Mouse (Mus musculus): ENCODE measurements around the gene Ldb2. TPM values are rescaled to one million over a fixed set of nuclear protein-coding genes. Genes with fewer than 3 reads are reported as not detected.

The Ldb2 gene
- polyA plus RNA-seq, 2 experiments: 59.5 to 64.4 TPM

DNA sequence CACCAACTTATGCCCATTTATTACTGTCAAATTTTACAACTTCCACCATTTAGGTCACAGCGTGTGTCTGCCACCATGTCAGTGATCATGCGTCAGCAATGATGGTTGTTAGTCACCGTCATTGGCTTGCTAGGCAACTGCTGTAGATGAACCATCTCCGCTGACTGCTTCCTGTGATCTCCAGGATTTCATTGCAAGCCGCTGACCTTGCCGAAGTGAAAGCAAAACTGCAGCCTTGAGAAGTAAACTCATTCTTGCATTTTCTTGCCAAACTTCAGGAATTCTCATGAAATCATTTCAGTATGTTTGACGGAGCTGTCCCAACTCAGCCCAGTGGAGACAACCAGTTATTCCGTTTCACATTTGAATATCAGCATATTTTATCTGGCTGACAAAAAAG lies 247.4 kb downstream of the Ldb2 start:
- WGBS: 65% methylated on average over 8 of the region's 8 CpGs
- Histone ChIP-seq H3K9ac (ENCODE audit: low read depth, low read length, severe bottlenecking) (no peak overlapping the region), H3K4me3 (replicated peaks; ENCODE audit: low read length) (no peak overlapping the region), H3K4me2 (replicated peaks; ENCODE audit: low read depth, low read length, severe bottlenecking) (no peak overlapping the region), H3K9me3 (ENCODE audit: control insufficient read depth, low read length) (no peaks in the 10 kb centered on the region), H3K27ac (replicated peaks; ENCODE audit: low read depth, low read length) (no peak overlapping the region; the same call in 1 of the 2 replicates), H3K27me3 (ENCODE audit: control insufficient read depth, insufficient read depth, low read length) (no peaks in the 10 kb centered on the region), H3K36me3 (ENCODE audit: control insufficient read depth, insufficient read depth, low read length) (no peaks in the 10 kb centered on the region), H3K4me1 (ENCODE audit: control insufficient read depth, insufficient read depth, low read length) (peaks cover 16% of the 10 kb centered on the region)
- no peak for TF ChIP-seq POLR2A (IDR thresholded peaks at IDR 0.05; ENCODE audit: borderline replicate concordance, extremely low read depth, insufficient read depth, insufficient read length)
- DNase-seq (ENCODE audit: low spot score) (peak; percentile 38), ATAC-seq (ENCODE audit: low FRiP score, low read depth) (no peak)

DNA sequence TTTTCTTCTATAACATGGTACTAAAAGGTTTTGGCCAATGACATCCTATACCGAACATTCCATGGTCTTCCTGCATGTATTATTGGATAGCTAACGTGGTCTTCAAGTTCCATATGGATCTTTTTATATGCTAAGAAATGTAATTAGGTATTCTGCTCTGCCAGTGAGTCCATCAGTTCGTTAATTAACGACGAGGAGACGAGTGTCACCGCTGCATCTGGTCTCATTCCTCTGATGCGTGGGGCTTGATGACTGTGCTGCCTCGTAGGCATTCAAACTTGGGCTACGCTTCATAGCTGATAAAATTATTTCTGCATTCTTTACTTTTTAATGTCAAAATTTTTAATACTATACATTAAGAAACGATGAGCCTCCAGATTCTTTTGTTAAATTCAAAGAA lies 251.0 kb downstream of the Ldb2 start:
- Histone ChIP-seq H3K27me3 (ENCODE audit: control insufficient read depth, insufficient read depth, low read length) (no peaks in the 10 kb centered on the region), H3K4me3 (replicated peaks; ENCODE audit: low read length) (no peak overlapping the region), H3K9ac (ENCODE audit: low read depth, low read length, severe bottlenecking) (no peak overlapping the region), H3K4me2 (replicated peaks; ENCODE audit: low read depth, low read length, severe bottlenecking) (no peak overlapping the region), H3K36me3 (ENCODE audit: control insufficient read depth, insufficient read depth, low read length) (no peaks in the 10 kb centered on the region), H3K4me1 (ENCODE audit: control insufficient read depth, insufficient read depth, low read length) (peaks cover 5% of the 10 kb centered on the region), H3K9me3 (ENCODE audit: control insufficient read depth, low read length) (no peaks in the 10 kb centered on the region), H3K27ac (replicated peaks; ENCODE audit: low read depth, low read length) (no peak overlapping the region)
- DNase-seq (ENCODE audit: low spot score) (no peak), ATAC-seq (ENCODE audit: low FRiP score, low read depth) (no peak)
- no peak for TF ChIP-seq POLR2A (IDR thresholded peaks at IDR 0.05; ENCODE audit: borderline replicate concordance, extremely low read depth, insufficient read depth, insufficient read length)
- 81% methylated on average over 11 of the region's 11 CpGs for WGBS

DNA sequence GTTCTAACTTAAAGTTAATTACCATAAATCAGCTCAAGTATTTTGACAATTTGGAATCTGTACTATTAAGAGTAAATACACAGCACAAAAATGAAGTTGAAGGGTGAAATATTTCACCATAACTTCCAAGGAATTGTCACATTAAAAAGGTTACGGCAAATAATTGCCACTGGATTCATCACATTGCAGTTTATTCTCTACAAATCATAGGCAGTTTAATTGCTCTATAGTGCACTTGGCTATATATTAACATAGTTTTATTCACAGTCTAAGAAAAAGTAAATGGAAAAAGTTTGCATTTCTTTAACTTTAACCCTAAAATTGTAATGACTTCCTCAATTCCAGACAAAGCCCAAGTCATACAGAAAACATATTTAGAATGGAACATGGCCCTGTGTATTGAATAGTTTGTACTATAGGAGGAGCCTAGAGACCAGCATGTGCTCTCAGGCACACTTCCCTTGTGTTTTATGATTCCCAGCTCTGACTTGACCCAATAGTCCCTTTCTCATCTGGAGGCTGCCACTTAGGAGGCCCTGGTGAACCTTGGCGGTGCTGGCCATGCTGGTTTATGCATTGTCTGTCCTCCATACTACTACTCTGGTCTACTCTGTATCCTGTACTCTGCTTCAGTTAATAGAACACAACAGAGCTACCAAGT lies 255.9 kb downstream of the Ldb2 start:
- Histone ChIP-seq H3K27me3 (ENCODE audit: control insufficient read depth, insufficient read depth, low read length) (no peaks in the 10 kb centered on the region), H3K9ac (ENCODE audit: low read depth, low read length, severe bottlenecking) (no peak overlapping the region), H3K4me1 (ENCODE audit: control insufficient read depth, insufficient read depth, low read length) (no peaks in the 10 kb centered on the region), H3K9me3 (ENCODE audit: control insufficient read depth, low read length) (no peaks in the 10 kb centered on the region), H3K4me3 (replicated peaks; ENCODE audit: low read length) (no peak overlapping the region), H3K4me2 (replicated peaks; ENCODE audit: low read depth, low read length, severe bottlenecking) (no peak overlapping the region), H3K36me3 (ENCODE audit: control insufficient read depth, insufficient read depth, low read length) (no peaks in the 10 kb centered on the region), H3K27ac (replicated peaks; ENCODE audit: low read depth, low read length) (no peak overlapping the region)
- no peak for TF ChIP-seq POLR2A (IDR thresholded peaks at IDR 0.05; ENCODE audit: borderline replicate concordance, extremely low read depth, insufficient read depth, insufficient read length)
- DNase-seq (ENCODE audit: low spot score): no peak
- ATAC-seq (ENCODE audit: low FRiP score, low read depth): no peak
- WGBS: 85% methylated on average over 2 of the region's 2 CpGs

DNA sequence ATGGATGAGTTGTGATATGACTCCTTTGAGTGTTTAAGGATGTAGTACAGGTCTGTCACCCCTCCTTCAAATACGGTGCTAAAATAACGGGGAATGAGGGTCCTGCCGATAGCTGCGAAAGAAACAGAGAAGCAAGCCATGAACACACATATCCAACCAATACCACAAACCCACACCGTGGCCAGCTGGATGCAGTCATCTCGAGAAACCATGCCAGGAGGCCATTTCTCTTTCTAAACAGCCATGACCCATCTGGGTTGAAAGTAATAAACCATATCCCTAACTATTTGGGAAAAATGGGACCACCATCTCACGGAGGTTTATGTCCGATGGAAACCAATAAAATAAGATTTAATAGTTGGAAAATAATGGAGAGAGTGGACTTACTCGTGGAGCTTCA lies 257.7 kb downstream of the Ldb2 start:
- H3K27me3 ChIP-seq (ENCODE audit: control insufficient read depth, insufficient read depth, low read length): no peaks in the 10 kb centered on the region
- H3K4me2 ChIP-seq (replicated peaks; ENCODE audit: low read depth, low read length, severe bottlenecking): no peak overlapping the region
- DNase-seq (ENCODE audit: low spot score): no peak
- TF ChIP-seq POLR2A (IDR thresholded peaks at IDR 0.05; ENCODE audit: borderline replicate concordance, extremely low read depth, insufficient read depth, insufficient read length): no peak
- H3K36me3 ChIP-seq (ENCODE audit: control insufficient read depth, insufficient read depth, low read length): no peaks in the 10 kb centered on the region
- no peaks in the 10 kb centered on the region for H3K9me3 ChIP-seq (ENCODE audit: control insufficient read depth, low read length)
- no peak overlapping the region for H3K9ac ChIP-seq (ENCODE audit: low read depth, low read length, severe bottlenecking)
- WGBS: 71% methylated on average over 9 of the region's 9 CpGs
- no peaks in the 10 kb centered on the region for H3K4me1 ChIP-seq (ENCODE audit: control insufficient read depth, insufficient read depth, low read length)
- no peak overlapping the region for H3K27ac ChIP-seq (replicated peaks; ENCODE audit: low read depth, low read length)
- H3K4me3 ChIP-seq (replicated peaks; ENCODE audit: low read length): no peak overlapping the region
- no peak for ATAC-seq (ENCODE audit: low FRiP score, low read depth)

DNA sequence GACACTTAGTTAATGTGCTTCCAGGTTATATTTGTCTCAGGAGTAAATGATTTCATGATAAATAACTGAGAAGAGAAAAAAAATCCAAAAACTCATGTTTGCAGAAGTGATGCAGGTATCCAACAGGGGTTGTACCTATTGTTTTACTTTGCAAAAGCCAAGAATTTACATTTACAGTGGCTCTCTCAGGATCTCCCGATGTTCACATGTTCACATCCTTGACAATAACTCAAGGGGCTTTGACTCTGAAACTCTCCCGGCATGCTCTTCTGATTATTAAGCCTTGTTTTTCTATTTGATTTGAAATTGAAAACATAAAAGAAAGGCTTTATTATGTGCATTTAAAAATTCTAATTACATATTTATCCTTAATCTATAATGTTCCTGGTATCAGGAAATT lies 260.8 kb downstream of the Ldb2 start:
- no peak for TF ChIP-seq POLR2A (IDR thresholded peaks at IDR 0.05; ENCODE audit: borderline replicate concordance, extremely low read depth, insufficient read depth, insufficient read length)
- ATAC-seq (ENCODE audit: low FRiP score, low read depth) (no peak), DNase-seq (ENCODE audit: low spot score) (no peak)
- 67% methylated on average over 2 of the region's 2 CpGs for WGBS
- Histone ChIP-seq H3K27me3 (ENCODE audit: control insufficient read depth, insufficient read depth, low read length) (no peaks in the 10 kb centered on the region), H3K27ac (replicated peaks; ENCODE audit: low read depth, low read length) (no peak overlapping the region), H3K9me3 (ENCODE audit: control insufficient read depth, low read length) (no peaks in the 10 kb centered on the region), H3K9ac (ENCODE audit: low read depth, low read length, severe bottlenecking) (no peak overlapping the region), H3K4me3 (replicated peaks; ENCODE audit: low read length) (no peak overlapping the region), H3K36me3 (ENCODE audit: control insufficient read depth, insufficient read depth, low read length) (no peaks in the 10 kb centered on the region), H3K4me2 (replicated peaks; ENCODE audit: low read depth, low read length, severe bottlenecking) (no peak overlapping the region), H3K4me1 (ENCODE audit: control insufficient read depth, insufficient read depth, low read length) (no peaks in the 10 kb centered on the region)

Data from limb, embryonic 14.5 days (tissue).